Mouse (Mus musculus): ENCODE measurements around the gene Tex9.

DNA sequence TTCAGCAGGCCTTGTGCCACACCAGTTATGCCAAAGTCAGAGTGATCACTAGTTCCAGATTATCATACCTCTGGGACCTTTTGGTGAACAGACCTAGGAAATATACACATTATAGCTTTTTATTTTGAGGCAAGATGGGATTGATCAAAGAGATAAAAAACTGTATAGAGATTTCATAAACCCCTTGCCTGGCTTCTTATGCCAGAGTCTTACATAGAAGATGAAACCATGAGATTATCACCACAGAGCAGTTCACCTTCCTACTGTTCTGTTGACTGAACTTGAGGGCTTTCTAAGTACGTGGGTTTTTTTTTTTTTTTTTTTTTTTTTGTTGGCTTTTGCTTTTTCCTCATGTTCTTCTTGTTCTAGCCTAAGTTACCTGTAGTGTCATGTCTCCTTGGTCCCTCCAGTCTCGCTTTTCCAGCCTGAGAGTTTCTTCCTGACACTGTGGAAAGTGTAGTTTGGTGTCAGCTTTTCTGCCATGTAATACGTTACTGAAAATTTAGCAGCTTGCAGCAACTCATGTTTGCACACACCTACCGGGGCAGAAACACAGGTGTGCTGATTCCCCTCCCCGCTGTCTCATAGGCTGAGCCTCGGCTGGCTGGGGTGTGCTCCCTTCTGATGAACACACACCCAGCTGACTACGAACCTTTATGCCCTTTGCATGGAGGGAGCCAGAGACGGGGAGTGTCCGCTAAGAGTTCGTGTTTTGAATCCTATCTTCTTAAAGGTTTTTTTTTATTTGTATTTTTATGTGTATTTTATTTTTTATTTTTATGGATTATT lies 49.9 kb downstream of the Tex9 start:
- TF ChIP-seq POLR2A (IDR thresholded peaks at IDR 0.05; ENCODE audit: extremely low read depth, insufficient read depth, low read length) (no peak), CTCF (IDR thresholded peaks at IDR 0.05; ENCODE audit: extremely low read depth, insufficient read depth, low read length) (no peak)
